Mouse (Mus musculus) lung, embryonic 16.5 days (tissue): ENCODE data around the gene Dync2li1. TPM values are rescaled to one million over a fixed set of nuclear protein-coding genes. Genes with fewer than 3 reads are reported as not detected.

ENCODE experiments used
- ATAC-seq: fragments of 200-750 bp; cut with Nextera tagmentation; 2 replicates; pipeline ENCODE4 v1.8.0; 2017; ENCODE audit warnings: low read depth, mild to moderate bottlenecking, moderate library complexity
- H3K27ac ChIP-seq: fragments of 300-500 bp; sonication (generic); 2 replicates; pipeline ENCODE4 v1.5.1; 2014; ENCODE audit warnings: mild to moderate bottlenecking, control low read depth, low read length
- H3K27me3 ChIP-seq: fragments of 300-500 bp; sonication (generic); 2 replicates; pipeline ENCODE4 v1.6.1; 2014; ENCODE audit warnings: low read depth, low read length, mixed read lengths; ENCODE audit not compliant: control insufficient read depth, insufficient read depth
- H3K36me3 ChIP-seq: fragments of 300-500 bp; sonication (generic); 2 replicates; pipeline ENCODE4 v1.6.1; 2014; ENCODE audit warnings: low read length; ENCODE audit not compliant: control insufficient read depth, insufficient read depth
- H3K4me1 ChIP-seq: fragments of 300-500 bp; sonication (generic); replicated peaks from 2 replicates; pipeline ENCODE4 v1.6.1; 2014; ENCODE audit warnings: low read length, mixed read lengths; ENCODE audit not compliant: control insufficient read depth, insufficient read depth
- H3K4me2 ChIP-seq: fragments of 300-500 bp; sonication (generic); 2 replicates; pipeline ENCODE4 v1.6.1; 2014; ENCODE audit warnings: low read depth, low read length, control low read depth
- H3K4me3 ChIP-seq: fragments of 300-500 bp; sonication (generic); 2 replicates; pipeline ENCODE4 v1.5.1; 2014; ENCODE audit warnings: mild to moderate bottlenecking, low read length, control low read depth
- H3K9ac ChIP-seq: fragments of 300-500 bp; sonication (generic); 2 replicates; pipeline ENCODE4 v1.6.1; 2014; ENCODE audit warnings: low read length, control low read depth
- H3K9me3 ChIP-seq: fragments of 300-500 bp; sonication (generic); 2 replicates; pipeline ENCODE4 v1.6.1; 2016; ENCODE audit warnings: low read length; ENCODE audit not compliant: control insufficient read depth
- WGBS: fragments of 180-500 bp; shearing (Covaris S2); extraction: QIAGEN DNeasy Blood & Tissue Kit; methylation state at CpG from one replicate; pipeline ENCODE4 v1.1.7; 2014; 5-methylcytosine and 5-hydroxymethylcytosine counted together
- polyA plus RNA-seq: library from polyadenylated mRNA; unstranded; fragments of >200 nt; fragmentation: Nextera tagmentation; extraction: Ambion mirVana; gene quantifications from 2 replicates; pipeline ENCODE4 v1.2.1, GENCODE M21; 2015

Dync2li1 gene
- polyA plus RNA-seq, 1 experiment from 2014 or later: 46.9 TPM

DNA sequence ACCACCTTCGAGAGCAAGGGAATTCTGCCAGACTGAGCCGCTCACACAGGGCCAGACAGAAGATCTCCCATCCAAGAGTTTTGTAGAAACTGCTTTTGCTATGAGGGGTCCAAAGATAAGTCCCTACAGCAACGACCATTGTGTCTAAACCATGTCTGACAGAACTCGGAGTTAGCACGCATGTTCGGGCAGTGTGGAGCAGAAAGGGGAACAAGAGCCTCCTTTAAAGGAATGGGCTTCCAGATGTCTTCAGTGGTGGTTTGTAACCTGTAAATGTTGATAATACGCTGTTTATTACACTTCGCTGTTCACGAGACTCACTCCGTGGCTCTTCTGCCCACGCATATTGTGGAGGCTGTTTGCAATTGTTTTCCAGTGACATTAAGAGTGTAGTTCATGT, 51.3 kb downstream of the Dync2li1 start:
- no peaks in the 10 kb centered on the region for H3K9me3 ChIP-seq
- H3K9ac ChIP-seq: no peak overlapping the region
- H3K4me1 ChIP-seq: peaks cover 4% of the 10 kb centered on the region; the same call in 1 of the 2 replicates
- H3K36me3 ChIP-seq: no peaks in the 10 kb centered on the region
- H3K27ac ChIP-seq: no peak overlapping the region
- no peak overlapping the region for H3K4me3 ChIP-seq
- 87% methylated on average over 11 of the region's 11 CpGs for WGBS
- ATAC-seq: no peak
- no peak overlapping the region for H3K4me2 ChIP-seq
- no peaks in the 10 kb centered on the region for H3K27me3 ChIP-seq

DNA sequence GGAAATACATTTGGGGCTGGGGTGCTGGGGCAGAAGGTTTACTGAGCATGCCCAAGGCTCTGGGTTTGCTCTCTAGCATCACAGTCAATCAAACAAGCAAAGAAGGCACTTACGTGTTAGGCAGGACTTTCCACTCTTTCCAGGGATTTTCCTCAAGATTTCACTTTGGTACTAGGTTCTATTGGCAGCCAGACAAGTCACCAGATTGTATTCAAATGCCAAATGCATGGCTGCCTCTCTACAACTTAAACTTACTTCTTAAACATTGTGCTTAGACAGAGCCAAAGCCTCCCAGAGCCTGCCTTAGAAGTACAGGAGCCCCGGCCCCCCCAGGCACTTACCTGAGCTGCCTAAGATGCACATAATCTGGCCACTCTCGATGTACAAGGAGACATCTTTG, 55.4 kb downstream of the Dync2li1 start:
- Histone ChIP-seq H3K9me3 (no peaks in the 10 kb centered on the region), H3K27ac (no peak overlapping the region), H3K27me3 (no peaks in the 10 kb centered on the region), H3K9ac (no peak overlapping the region), H3K4me2 (no peak overlapping the region), H3K4me1 (no peaks in the 10 kb centered on the region), H3K4me3 (no peak overlapping the region), H3K36me3 (no peaks in the 10 kb centered on the region)
- ATAC-seq: no peak
- 77% methylated on average over 3 of the region's 3 CpGs for WGBS

DNA sequence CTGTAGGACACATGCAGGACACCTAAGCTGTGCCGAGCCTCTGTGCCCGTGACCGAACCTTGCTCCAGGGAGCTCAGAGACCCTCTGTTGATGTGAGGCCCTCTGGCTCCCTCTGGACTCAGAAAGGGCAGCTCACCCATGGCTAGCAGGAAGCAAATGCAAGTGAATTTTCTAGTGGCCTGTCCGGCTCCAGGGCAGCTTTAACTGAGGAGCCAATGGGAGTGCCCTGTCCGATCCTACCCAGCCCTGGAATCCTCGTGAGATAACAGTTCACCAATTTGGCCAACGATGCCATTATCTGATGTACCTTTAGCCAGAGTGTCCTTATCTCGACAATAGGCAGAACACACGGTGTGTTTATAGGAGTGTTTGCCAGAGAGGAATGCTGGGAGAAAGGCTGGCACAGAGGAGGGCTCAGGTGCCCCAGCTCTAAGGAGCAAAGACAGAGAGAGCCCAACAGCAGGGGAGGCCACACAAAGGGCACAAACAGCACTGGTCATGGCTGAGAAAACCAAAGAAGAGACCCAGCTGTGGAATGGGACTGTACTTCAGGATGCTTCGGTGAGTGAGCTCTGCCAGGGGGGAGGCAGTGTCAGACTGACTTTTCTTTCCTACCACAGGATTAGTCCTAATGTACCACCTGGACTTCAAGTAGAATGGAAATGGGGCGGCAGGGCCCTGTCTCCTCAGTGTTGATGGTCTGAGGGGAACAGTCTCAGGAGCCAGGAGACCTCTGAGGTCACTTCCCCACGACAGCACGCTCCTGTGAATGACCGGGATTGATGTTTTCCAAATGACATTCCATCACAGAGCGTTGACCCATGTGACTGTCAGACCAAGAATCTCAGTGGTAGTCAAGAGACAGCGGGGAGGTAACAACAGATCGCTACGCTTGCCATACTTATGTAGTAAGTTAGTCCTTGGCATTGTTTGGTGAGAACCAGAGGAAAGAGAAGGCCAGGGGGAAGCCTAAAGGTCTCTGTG, 56.7 kb downstream of the Dync2li1 start, which contains the start of gene Abcg5:
Gene Abcg5 (minus strand): TSS at position 278 of the 984 bp plus-strand sequence.
- Histone ChIP-seq H3K4me3 (no peak within 1 kb of the TSS), H3K4me2 (no peak within 1 kb of the TSS), H3K4me1 (no peaks in the 10 kb centered on the region), H3K36me3 (no peaks in the 10 kb centered on the region), H3K9ac (no peak within 1 kb of the TSS), H3K27me3 (no peaks in the 10 kb centered on the region), H3K27ac (no peak within 1 kb of the TSS), H3K9me3 (no peaks in the 10 kb centered on the region)
- 64% methylated on average over 18 of the region's 18 CpGs for WGBS
- no peak for ATAC-seq

DNA sequence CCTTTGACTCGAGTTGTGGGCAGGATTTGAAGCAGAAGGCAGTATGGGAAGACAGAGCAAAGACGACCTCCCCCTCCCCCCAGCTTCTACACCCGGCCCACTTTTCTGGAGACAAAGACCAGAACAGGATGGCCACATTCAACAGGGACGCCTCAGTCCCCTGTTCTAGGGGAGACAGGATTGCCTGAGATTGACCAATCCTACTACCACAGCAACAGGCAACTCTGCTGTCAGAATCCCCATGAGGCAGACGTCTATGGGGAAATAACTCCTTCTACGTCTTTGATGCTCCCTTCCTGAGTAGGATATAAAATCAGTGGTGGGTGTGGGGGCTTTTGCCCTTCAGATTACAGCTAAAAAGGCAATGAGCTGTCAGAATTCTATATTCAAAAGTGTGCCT, 58.0 kb downstream of the Dync2li1 start:
- no peaks in the 10 kb centered on the region for H3K27me3 ChIP-seq
- no peaks in the 10 kb centered on the region for H3K9me3 ChIP-seq
- H3K9ac ChIP-seq: no peak overlapping the region
- 41% methylated on average over 6 of the region's 6 CpGs for WGBS
- H3K4me3 ChIP-seq: no peak overlapping the region
- H3K27ac ChIP-seq: no peak overlapping the region
- no peak for ATAC-seq
- H3K4me1 ChIP-seq: no peaks in the 10 kb centered on the region
- H3K4me2 ChIP-seq: no peak overlapping the region
- no peaks in the 10 kb centered on the region for H3K36me3 ChIP-seq

DNA sequence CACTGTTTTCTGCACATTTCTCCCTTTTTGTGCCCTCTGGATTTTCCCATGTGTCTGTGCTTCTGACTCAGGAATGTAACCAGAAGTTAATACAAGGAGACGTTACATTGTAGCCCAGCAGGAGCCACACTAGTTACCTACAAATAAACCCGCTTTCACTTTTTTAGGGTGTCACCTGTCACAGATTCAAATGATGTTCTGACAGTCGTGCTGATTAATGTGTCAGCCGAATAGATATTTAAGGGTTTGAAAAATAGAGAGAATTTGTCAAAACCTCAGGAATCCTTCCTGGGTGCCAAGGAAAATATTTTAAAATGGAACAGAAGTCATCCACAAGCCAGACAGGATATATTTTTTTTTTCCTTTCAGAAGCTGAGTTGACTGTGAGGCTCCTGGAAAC, 59.0 kb downstream of the Dync2li1 start:
- Histone ChIP-seq H3K4me1 (no peaks in the 10 kb centered on the region), H3K27me3 (no peaks in the 10 kb centered on the region), H3K9ac (no peak overlapping the region), H3K4me2 (no peak overlapping the region), H3K27ac (no peak overlapping the region), H3K9me3 (no peaks in the 10 kb centered on the region), H3K4me3 (no peak overlapping the region), H3K36me3 (no peaks in the 10 kb centered on the region)
- 72% methylated on average over 4 of the region's 4 CpGs for WGBS
- no peak for ATAC-seq

DNA sequence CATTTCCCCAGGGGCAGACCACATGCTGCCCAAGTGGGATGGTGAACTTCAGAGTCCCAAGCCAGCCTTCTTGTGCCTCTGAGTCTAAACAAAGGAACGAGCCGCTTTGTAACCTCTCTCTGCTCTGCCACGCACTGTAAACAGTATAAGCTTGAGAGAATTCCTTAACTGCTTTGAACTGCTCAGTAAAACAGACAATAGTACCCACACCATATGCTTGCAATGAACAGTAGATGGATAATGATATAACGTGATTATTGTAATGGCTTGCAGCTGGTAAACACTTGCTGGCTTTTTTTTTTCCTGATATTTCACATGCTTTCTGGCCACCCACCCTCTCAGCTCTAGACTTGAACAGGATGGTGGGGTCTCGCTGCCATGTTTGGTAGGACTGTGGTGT, 61.7 kb downstream of the Dync2li1 start:
- 52% methylated on average over 5 of the region's 5 CpGs for WGBS
- no peaks in the 10 kb centered on the region for H3K9me3 ChIP-seq
- ATAC-seq: no peak

DNA sequence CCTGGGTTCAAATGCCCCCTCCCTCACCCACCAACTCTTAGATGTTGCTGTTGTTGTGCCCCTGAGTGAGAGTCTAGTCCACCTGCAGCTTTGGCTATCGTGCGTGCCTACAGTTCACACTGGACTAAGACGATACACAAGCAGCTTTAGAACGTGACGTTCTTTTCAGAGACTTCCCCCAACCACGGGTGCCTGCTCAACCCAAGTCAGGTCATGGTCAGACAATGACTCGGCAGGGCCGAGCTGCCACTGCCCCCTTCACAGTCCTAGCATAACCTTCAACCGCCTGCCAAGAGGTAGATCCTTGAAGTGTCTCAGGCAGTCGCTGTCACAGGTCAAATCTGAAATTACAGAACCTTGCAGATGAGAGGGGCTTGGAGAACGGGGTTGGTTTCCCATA, 62.5 kb downstream of the Dync2li1 start:
- no peak overlapping the region for H3K4me3 ChIP-seq
- no peak overlapping the region for H3K4me2 ChIP-seq
- 81% methylated on average over 11 of the region's 11 CpGs for WGBS
- no peaks in the 10 kb centered on the region; the same call in 1 of the 2 replicates for H3K27me3 ChIP-seq
- H3K9ac ChIP-seq: no peak overlapping the region
- no peak for ATAC-seq
- no peaks in the 10 kb centered on the region for H3K36me3 ChIP-seq
- H3K9me3 ChIP-seq: no peaks in the 10 kb centered on the region
- no peaks in the 10 kb centered on the region for H3K4me1 ChIP-seq
- no peak overlapping the region for H3K27ac ChIP-seq

More for the DNA sequence above, 61.7 kb downstream of the Dync2li1 start:
- Histone ChIP-seq H3K27ac (no peak overlapping the region), H3K4me2 (no peak overlapping the region), H3K4me3 (no peak overlapping the region), H3K4me1 (no peaks in the 10 kb centered on the region), H3K27me3 (no peaks in the 10 kb centered on the region; the same call in 1 of the 2 replicates), H3K36me3 (no peaks in the 10 kb centered on the region), H3K9ac (no peak overlapping the region)

DNA sequence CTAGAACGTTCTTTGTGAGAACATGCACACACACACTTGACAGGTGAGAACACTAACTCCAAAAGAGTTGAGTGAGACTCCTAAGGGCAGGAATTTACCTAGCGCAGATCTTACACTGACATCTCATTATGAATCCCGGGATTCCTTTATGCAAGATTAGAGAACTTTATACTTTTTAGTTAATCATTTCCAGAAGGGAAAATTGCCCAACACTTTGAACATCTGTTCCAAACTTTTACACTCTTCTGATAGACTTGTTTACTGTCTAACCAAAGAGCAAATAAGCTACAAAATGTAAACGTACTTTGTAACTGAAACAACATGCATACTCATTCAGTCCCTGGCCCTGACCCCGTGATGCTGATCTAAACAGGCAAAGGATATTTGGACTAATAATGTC, 63.0 kb downstream of the Dync2li1 start:
- Histone ChIP-seq H3K4me2 (no peak overlapping the region), H3K9ac (no peak overlapping the region), H3K4me1 (no peaks in the 10 kb centered on the region), H3K9me3 (no peaks in the 10 kb centered on the region), H3K27ac (no peak overlapping the region), H3K27me3 (no peaks in the 10 kb centered on the region; the same call in 1 of the 2 replicates), H3K36me3 (no peaks in the 10 kb centered on the region), H3K4me3 (no peak overlapping the region)
- 54% methylated on average over 5 of the region's 5 CpGs for WGBS
- ATAC-seq: no peak

DNA sequence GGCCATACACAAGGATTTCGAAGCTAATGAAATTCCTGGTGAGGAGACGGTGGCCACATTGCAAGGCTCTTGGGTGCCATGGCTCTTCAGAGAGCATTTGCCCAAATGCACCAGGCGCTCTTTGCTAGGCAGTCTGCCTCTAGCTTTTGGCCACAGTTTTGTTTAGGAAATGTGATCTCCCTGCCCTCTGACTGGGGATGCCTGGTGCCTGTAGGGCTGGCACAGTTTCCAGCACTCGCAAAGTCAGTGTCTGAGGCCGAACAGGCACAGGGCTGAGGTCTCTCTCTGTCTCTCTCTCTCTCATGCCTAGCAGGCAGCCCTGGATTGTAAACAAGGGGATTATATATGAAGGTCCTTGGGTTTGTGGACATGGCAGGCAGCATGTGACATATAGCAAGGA, 63.8 kb downstream of the Dync2li1 start:
- H3K27me3 ChIP-seq: no peaks in the 10 kb centered on the region; the same call in 1 of the 2 replicates
- H3K4me1 ChIP-seq: no peaks in the 10 kb centered on the region
- ATAC-seq: no peak
- no peak overlapping the region for H3K4me3 ChIP-seq
- no peaks in the 10 kb centered on the region for H3K36me3 ChIP-seq
- no peaks in the 10 kb centered on the region for H3K9me3 ChIP-seq
- WGBS: 65% methylated on average over 5 of the region's 5 CpGs
- no peak overlapping the region for H3K27ac ChIP-seq
- no peak overlapping the region for H3K9ac ChIP-seq
- no peak overlapping the region for H3K4me2 ChIP-seq
